Mouse (Mus musculus) kidney, embryonic 16.5 days (tissue): ENCODE measurements around the gene Gm49325. TPM values are rescaled to one million over a fixed set of nuclear protein-coding genes. Genes with fewer than 3 reads are reported as not detected.

Source experiments
- ATAC-seq: fragments of 200-750 bp; cut with Nextera tagmentation; 2 replicates; pipeline ENCODE4 v1.8.0; 2017; ENCODE audit warnings: moderate TSS enrichment; ENCODE audit not compliant: low FRiP score, low TSS enrichment
- H3K27ac ChIP-seq: fragments of 300-500 bp; sonication (generic); 2 replicates; pipeline ENCODE4 v1.5.1; 2014; ENCODE audit warnings: low read length
- H3K27me3 ChIP-seq: fragments of 300-500 bp; sonication (generic); 2 replicates; pipeline ENCODE4 v1.6.1; 2014; ENCODE audit warnings: low read length, control low read depth, mixed read lengths; ENCODE audit not compliant: insufficient read depth
- H3K36me3 ChIP-seq: fragments of 300-500 bp; sonication (generic); 2 replicates; pipeline ENCODE4 v1.6.1; 2014; ENCODE audit warnings: low read length, control low read depth, mixed read lengths; ENCODE audit not compliant: insufficient read depth
- H3K4me1 ChIP-seq: fragments of 300-500 bp; sonication (generic); 2 replicates; pipeline ENCODE4 v1.6.1; 2014; ENCODE audit warnings: low read length, control low read depth, mixed read lengths; ENCODE audit not compliant: insufficient read depth
- H3K4me2 ChIP-seq: fragments of 300-500 bp; sonication (generic); replicated peaks from 2 replicates; pipeline ENCODE4 v1.6.1; 2014; ENCODE audit warnings: low read depth, low read length
- H3K4me3 ChIP-seq: fragments of 300-500 bp; sonication (generic); 2 replicates; pipeline ENCODE4 v1.5.1; 2014; ENCODE audit warnings: mild to moderate bottlenecking, low read length
- H3K9ac ChIP-seq: fragments of 300-500 bp; sonication (generic); replicated peaks from 2 replicates; pipeline ENCODE4 v1.6.1; 2014; ENCODE audit warnings: low read length
- H3K9me3 ChIP-seq: fragments of 300-500 bp; sonication (generic); 2 replicates; pipeline ENCODE4 v1.6.1; 2016; ENCODE audit warnings: low read length, control low read depth
- WGBS: fragments of 180-500 bp; shearing (Covaris S2); extraction: QIAGEN DNeasy Blood & Tissue Kit; methylation state at CpG from one replicate; pipeline ENCODE4 v1.1.7; 2014; 5-methylcytosine and 5-hydroxymethylcytosine counted together
- polyA plus RNA-seq: library from polyadenylated mRNA; unstranded; fragments of >200 nt; fragmentation: Nextera tagmentation; extraction: Ambion mirVana; gene quantifications from 2 replicates; pipeline ENCODE4 v1.2.1, GENCODE M21; 2015

The Gm49325 gene
- polyA plus RNA-seq, 1 experiment from 2014 or later, result 2.2 TPM

DNA sequence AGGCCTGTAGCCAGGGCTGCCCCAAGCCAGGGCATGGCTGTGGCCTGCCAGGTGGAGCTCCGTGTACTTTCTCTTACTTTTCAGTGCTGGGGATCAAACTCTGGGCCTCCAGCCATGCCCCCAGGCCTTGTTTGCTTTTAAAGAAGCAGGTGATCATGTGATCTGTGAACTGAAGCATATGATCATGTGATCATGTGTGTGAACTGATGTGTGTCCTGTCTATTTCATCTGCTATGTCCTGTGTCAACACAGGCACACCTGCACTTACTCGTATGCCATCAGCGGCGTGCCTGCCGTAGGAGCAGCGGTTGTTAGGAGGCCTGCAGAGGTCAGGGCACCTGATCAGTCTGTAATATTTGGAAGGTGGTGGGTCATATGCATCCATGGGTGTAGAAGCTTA is 28.0 kb downstream of the Gm49325 start:
- Histone ChIP-seq H3K36me3 (peaks cover 35% of the 10 kb centered on the region), H3K27ac (no peak overlapping the region), H3K4me1 (peaks cover 8% of the 10 kb centered on the region; the same call in 1 of the 2 replicates), H3K27me3 (no peaks in the 10 kb centered on the region), H3K4me2 (no peak overlapping the region), H3K9me3 (no peaks in the 10 kb centered on the region), H3K4me3 (no peak overlapping the region), H3K9ac (no peak overlapping the region)
- no peak; the same call in 1 of the 2 replicates for ATAC-seq
- WGBS, result 79% methylated on average over 6 of the region's 6 CpGs

DNA sequence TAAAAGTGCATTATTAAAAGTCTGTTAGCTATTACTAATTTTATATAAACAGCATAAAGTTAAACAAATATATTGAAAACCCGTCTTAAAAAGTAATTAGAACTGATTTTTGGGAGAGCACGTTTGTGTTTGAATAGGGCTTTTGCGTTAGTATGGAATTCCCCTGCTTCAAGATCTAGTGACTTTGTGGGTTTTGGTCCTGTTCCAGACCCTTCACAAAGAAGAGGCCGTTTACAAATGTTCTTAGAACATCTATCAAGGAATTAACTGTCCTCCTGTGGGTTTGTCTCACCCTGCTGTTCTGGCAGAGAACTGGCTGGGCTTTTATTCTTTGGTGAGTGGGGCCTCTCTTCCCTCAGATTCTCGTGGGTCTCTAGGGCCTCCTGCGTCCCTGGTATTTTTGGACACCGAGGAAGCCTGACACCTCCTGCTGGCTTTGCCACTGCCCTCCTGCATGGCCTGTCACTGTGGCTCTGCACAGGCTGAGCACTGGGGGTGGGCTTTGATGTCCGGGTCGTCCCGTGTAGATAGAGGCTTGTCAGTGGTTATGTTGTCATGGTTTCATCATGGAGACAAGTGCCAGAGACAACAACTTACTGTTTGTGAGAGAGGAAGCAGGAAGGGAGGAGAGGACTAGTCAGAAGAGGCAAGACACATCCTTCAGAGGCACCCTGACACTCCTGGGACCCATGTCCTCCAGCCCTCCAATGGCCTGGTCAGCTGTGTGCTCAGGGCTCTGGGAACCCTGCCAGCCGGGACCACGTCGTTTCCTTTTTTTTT is 28.6 kb downstream of the Gm49325 start:
- H3K9ac ChIP-seq, result no peak overlapping the region
- H3K4me3 ChIP-seq, result no peak overlapping the region
- WGBS, result 56% methylated on average over 13 of the region's 13 CpGs
- peak; percentile 80 for ATAC-seq
- no peaks in the 10 kb centered on the region for H3K9me3 ChIP-seq
- no peaks in the 10 kb centered on the region for H3K27me3 ChIP-seq
- peak overlapping the region; percentile 20; the same call in 1 of the 2 replicates for H3K27ac ChIP-seq
- peaks cover 35% of the 10 kb centered on the region for H3K36me3 ChIP-seq
- H3K4me2 ChIP-seq, result no peak overlapping the region
- peaks cover 8% of the 10 kb centered on the region; the same call in 1 of the 2 replicates for H3K4me1 ChIP-seq

- Histone ChIP-seq H3K4me3 (no peak overlapping the region), H3K27me3 (no peaks in the 10 kb centered on the region), H3K36me3 (peaks cover 43% of the 10 kb centered on the region), H3K4me2 (no peak overlapping the region), H3K27ac (no peak overlapping the region), H3K9ac (no peak overlapping the region), H3K4me1 (peaks cover 8% of the 10 kb centered on the region; the same call in 1 of the 2 replicates), H3K9me3 (no peaks in the 10 kb centered on the region)
- WGBS, result 91% methylated on average over 7 of the region's 7 CpGs
- no peak for ATAC-seq
Measured at GRCm38 (mm10) chr10:77636234-77636922, 30.4 kb downstream of the Gm49325 start.

- Histone ChIP-seq H3K4me1 (peaks cover 6% of the 10 kb centered on the region; the same call in 1 of the 2 replicates), H3K4me3 (no peak overlapping the region), H3K36me3 (peaks cover 52% of the 10 kb centered on the region), H3K27me3 (no peaks in the 10 kb centered on the region), H3K9ac (no peak overlapping the region), H3K27ac (no peak overlapping the region), H3K4me2 (no peak overlapping the region), H3K9me3 (no peaks in the 10 kb centered on the region)
- ATAC-seq, result no peak
- WGBS, result 81% methylated on average over 6 of the region's 6 CpGs
Measured at GRCm38 (mm10) chr10:77638956-77639355, 33.0 kb downstream of the Gm49325 start.

GRCm38 (mm10) chr10:77643160-77643559 is 37.2 kb downstream of the Gm49325 start:
- no peaks in the 10 kb centered on the region for H3K27me3 ChIP-seq
- peaks cover 56% of the 10 kb centered on the region for H3K36me3 ChIP-seq
- WGBS, result 69% methylated on average over 7 of the region's 7 CpGs
- no peaks in the 10 kb centered on the region for H3K4me1 ChIP-seq
- no peak overlapping the region for H3K9ac ChIP-seq
- H3K27ac ChIP-seq, result no peak overlapping the region
- H3K9me3 ChIP-seq, result no peaks in the 10 kb centered on the region
- no peak overlapping the region for H3K4me2 ChIP-seq
- H3K4me3 ChIP-seq, result no peak overlapping the region
- ATAC-seq, result no peak

DNA sequence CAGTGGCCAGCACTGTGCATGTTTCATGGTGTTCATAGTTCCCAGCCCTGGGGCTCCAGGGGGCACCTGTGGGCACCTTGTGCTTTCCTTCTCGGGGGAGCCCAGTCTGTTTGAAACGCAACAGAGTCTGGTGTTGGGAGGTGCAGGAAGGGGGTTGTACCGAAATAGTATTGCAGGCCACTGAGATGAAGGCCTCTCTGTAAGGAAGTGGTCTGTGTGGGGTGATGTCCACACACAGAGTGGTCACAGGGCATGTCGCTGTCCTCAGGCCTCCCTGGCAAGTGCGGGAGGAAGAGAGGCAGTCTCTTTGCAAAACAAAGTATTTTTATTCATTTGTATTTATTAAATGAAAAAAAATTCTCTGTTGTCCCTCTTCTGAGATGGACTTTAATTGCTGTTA is 39.6 kb downstream of the Gm49325 start:
- H3K9ac ChIP-seq, result no peak overlapping the region
- no peak overlapping the region for H3K4me3 ChIP-seq
- H3K27ac ChIP-seq, result no peak overlapping the region
- H3K9me3 ChIP-seq, result no peaks in the 10 kb centered on the region
- peaks cover 51% of the 10 kb centered on the region for H3K36me3 ChIP-seq
- no peak overlapping the region for H3K4me2 ChIP-seq
- H3K4me1 ChIP-seq, result no peaks in the 10 kb centered on the region
- no peak for ATAC-seq
- H3K27me3 ChIP-seq, result no peaks in the 10 kb centered on the region
- 90% methylated on average over 5 of the region's 5 CpGs for WGBS

GRCm38 (mm10) chr10:77647461-77647860 is 41.5 kb downstream of the Gm49325 start:
- Histone ChIP-seq H3K27ac (no peak overlapping the region), H3K27me3 (no peaks in the 10 kb centered on the region), H3K36me3 (peaks cover 33% of the 10 kb centered on the region), H3K4me3 (no peak overlapping the region), H3K9ac (no peak overlapping the region), H3K9me3 (no peaks in the 10 kb centered on the region), H3K4me2 (no peak overlapping the region), H3K4me1 (no peaks in the 10 kb centered on the region)
- WGBS, result 94% methylated on average over 1 of the region's 1 CpGs
- no peak for ATAC-seq

- Histone ChIP-seq H3K4me3 (no peak overlapping the region), H3K9me3 (no peaks in the 10 kb centered on the region), H3K36me3 (peaks cover 31% of the 10 kb centered on the region), H3K9ac (no peak overlapping the region), H3K4me1 (no peaks in the 10 kb centered on the region), H3K27ac (no peak overlapping the region), H3K27me3 (no peaks in the 10 kb centered on the region), H3K4me2 (no peak overlapping the region)
- 84% methylated on average over 8 of the region's 8 CpGs for WGBS
- no peak for ATAC-seq
Measured at GRCm38 (mm10) chr10:77647901-77648300, 41.9 kb downstream of the Gm49325 start.

GRCm38 (mm10) chr10:77652046-77652445 is 46.0 kb downstream of the Gm49325 start:
- WGBS, result 87% methylated on average over 9 of the region's 9 CpGs
- ATAC-seq, result no peak

More at GRCm38 (mm10) chr10:77652046-77652445, 46.0 kb downstream of the Gm49325 start:
- Histone ChIP-seq H3K4me1 (no peaks in the 10 kb centered on the region), H3K9ac (no peak overlapping the region), H3K9me3 (no peaks in the 10 kb centered on the region), H3K4me3 (no peak overlapping the region), H3K27me3 (no peaks in the 10 kb centered on the region), H3K27ac (no peak overlapping the region), H3K4me2 (no peak overlapping the region), H3K36me3 (no peaks in the 10 kb centered on the region)
